Mouse (Mus musculus) erythroid progenitor cell, adult 5-6 weeks (primary cell): ENCODE data around the gene Bclaf1. TPM values are rescaled to one million over a fixed set of nuclear protein-coding genes. Genes with fewer than 3 reads are reported as not detected.

Source experiments
- ATAC-seq: replicated peaks from 2 replicates; pipeline ENCODE4 v1.8.0; 2016; ENCODE audit warnings: moderate number of reproducible peaks, mild to moderate bottlenecking, moderate TSS enrichment, inconsistent platforms; ENCODE audit not compliant: poor library complexity, low FRiP score, severe bottlenecking
- total RNA-seq, 2 experiments: library from RNA; stranded (forward) in 1 of 2; stranded (reverse) in 1 of 2; fragments of 150-400 nt in 1 of 2; fragments of 186-747, 209-891 nt in 1 of 2; gene quantifications; 2 replicates each; pipeline versions ENCODE4 v1.2.3 to v1.2.4; 2015 to 2017; ENCODE audit warnings: low replicate concordance in 2 of 2

Gene Bclaf1
- total RNA-seq (2015; ENCODE audit: low replicate concordance) (223 and 225 TPM in 2 replicates), total RNA-seq (2017; ENCODE audit: low replicate concordance) (379 and 392 TPM in 2 replicates)

DNA sequence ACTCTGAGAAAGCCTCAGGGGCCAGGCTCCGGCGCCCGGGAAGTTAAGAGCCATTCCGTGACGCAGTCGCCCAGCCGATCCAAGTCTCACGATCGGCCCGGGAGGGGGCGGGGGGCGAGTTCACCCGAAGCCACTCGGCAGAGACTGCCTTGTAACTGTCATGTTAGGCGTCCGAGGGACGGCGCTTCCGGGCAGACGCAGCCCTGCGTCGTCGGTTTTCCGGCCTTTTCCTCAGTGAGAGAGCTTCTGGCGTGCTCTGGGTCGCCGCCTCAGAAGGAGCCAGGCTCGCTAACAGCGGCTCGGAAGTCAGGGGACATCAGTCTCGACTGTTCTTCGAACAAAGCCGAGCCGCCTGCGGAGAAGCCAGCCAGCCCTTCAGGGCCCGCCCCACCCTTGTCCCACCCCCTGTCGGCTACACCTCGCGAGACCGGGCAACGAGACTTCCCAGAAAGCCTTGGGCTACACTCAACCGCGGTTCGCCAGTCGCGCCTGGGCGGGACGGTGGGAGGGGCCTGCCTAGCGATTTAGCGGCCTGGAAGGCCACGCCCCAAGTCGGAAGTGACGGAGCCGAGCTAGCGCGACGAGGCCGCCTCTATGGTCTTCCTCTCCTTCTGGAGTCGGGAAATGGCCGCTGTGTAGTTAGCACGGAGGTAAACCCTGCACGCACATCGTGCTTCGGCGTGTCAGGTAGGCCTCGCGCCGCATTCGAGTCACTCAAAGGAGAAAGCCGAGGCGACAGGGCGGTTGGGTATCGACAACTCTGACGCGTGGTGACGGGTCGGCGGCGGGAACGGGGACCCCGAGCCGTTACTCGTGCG lies at the start of gene Bclaf1:
TSS of gene Bclaf1 (plus strand) at position 552 of the 818 bp plus-strand sequence.
- peak; percentile 89 for ATAC-seq

DNA sequence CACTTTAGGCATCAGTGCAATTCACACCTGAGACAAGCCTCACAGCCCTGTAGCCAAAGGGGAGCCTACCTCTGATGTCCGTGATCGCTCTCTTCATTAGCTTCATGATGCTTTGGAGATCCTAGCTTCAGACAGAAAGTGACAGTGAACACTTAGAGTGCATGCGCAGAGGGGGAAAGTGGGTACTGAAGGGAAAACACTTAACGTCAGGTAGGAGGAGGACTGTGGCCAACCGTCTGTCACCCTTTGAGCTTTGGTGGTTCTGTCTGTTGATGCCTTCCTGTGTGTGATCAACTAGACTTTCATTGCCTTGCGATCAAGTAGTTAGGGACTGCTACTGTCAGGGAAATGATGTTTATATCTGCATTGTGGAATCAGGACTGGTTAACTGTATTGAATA lies 49.4 kb upstream of the Bclaf1 start:
- ATAC-seq = no peak

DNA sequence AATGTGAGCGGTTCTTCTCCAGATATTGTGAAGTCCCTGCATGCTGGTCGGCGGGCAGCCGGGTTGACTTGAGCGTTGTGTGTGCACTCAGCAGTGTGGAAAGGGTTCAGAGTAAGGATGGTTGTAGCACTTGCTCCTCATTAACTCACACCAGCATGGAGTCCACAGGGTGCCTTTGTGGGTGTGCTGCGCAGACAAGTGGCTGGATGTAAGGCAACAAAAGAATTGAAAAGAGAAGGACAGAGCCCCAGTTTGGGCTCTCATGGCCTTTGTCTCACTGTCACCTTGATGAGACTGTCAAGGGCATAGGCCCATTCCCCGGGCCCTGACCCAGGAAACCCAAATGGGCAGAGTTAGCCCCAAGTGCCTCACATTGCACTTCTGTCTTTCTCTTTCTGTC lies 47.8 kb upstream of the Bclaf1 start:
- ATAC-seq = no peak

DNA sequence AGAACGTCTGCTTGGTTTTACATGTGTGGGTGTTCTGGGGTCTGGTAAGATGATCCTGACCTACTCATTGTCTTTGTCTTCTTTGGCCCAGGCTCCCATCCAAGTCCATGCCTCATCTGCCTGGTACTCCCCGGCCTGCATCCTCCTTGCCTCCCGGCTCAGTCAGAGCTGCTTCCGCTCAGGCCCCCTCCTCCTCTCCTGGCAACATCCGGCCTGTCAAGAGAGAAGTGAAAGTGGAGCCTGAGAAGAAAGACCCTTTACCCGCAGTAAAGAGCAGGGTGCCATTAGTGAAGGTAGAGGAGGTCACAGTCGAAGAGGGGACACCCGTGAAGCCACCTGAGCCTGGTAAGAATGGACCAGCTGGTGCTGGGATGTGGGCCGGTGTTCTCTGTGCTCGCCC lies 45.2 kb upstream of the Bclaf1 start:
- no peak for ATAC-seq

DNA sequence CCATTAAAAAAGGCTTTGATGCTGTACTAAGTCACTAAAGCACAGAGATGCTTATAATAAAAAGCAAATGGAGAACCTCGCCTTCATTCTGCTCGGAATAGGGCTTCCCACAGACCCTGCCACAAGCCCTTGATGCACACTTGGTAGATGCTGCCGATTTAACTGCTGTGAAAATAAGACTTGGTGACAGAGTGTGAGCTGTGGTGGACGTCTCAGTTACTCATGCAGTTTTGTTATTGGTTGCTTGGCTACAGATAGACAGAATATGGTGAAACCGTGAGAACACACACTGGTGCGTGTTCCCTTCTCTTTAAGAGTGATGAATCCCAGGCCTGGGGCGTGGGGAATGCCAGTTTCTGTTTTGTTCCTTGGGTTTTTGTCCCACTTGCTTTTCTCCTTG lies 43.3 kb upstream of the Bclaf1 start:
- no peak for ATAC-seq

DNA sequence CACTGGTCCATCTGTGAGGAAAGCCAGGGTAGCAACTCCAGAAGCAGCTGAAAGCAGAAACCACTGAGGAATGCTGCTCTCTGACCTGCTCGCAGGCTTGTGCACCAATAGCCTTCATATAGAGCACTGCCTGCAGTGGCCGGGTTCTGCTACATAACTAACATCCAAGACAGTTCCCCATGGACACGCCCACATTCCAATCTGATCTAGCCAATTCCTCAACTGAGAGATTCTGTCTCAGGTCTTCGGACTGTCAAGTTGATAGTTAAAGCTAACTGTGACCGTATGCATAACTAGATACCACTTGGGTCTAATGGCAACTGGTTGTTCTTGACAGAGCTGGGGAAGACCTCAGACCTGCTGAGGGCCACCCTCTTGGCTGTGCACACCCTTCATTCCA lies 39.9 kb upstream of the Bclaf1 start:
- no peak for ATAC-seq

DNA sequence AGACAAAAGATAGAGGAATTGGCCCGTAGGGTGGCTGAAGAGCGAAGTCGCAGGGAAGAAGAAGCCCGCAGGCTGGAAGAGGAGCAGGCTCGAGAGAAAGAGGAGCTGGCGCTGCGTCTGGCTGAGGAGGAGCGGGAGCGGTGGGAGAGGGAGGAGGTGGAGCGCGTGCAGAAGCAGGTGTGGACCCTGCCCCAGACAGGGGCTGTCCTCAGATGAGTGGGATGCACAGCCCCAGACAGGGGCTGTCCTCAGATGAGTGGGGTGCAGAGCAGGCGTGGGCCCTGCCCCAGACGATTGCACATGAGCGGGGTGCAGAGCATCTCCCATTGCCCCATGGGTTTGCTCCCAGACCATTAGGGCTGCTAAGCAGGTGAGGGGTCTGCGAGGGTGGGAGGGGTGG lies 39.0 kb upstream of the Bclaf1 start:
- no peak for ATAC-seq

DNA sequence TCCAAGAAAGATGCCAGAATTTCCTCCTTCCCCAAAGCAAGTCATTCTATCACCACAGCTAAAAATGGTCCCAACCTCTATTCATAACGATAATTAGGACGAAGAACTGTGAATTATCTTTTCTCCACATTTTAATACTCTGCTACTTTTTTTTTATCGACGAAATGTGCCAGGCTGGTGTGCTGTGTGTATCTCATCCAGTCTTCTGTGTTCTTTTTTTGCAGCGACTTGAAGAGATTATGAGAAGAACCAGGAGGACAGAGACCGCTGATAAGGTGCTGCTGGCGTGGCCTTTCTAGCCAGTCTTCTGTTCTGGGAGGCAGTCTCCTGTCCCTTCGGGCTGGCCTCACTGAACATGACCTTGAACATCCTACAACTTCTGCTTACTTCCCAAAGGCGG lies 38.2 kb upstream of the Bclaf1 start:
- ATAC-seq = 0 out of 2 replicates have a peak, but pooled peaks have one; percentile 51

DNA sequence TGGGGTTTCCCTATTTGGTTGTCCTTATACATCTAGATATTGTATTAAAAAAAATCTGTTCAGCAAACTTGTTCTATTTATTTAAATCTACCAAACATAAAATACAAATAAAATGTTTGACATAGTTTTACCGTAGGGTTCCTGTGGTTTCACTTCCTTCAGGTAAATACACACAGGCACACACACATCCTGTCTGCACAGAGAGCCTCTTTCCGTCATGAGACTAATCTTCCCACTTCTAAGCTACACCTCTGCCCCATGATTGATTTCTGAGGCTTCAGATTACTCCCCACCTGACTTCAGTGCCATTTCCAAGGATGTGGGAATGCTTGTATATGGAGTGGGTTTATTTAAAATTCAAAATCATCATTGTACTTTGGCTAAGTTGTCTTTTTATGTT lies 30.8 kb upstream of the Bclaf1 start:
- no peak for ATAC-seq

DNA sequence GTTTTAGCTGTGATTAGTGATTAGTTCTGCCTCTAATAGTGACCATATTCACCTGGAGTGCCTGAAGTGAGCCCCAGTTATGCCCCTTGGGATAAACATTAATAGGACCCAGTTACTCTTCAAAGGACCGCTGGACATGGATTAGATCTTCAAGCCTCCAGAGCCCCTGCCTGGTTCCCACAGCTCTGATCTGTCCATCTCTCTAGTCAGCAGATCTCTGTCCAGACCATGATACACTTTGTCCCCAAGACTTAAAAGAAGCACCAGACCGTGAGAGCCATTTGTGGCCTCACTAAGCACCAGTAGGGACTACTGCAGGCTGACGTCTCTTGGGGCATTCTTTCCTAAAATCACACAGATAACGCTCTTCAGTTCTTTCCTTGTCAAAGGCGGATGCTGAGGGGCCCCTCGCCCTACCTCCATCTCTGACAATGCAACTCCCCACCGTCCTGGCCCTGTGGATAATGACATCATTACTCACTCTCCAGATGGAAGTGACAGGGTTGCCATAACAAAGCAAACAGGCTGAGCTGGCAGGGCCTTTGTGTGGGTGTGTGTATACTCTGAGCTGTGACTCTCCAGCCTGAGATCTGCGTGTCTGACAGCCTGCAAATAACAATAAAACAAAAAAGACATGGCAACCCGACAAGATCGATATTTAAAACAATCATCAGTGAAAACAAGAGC lies 26.8 kb upstream of the Bclaf1 start:
- no peak for ATAC-seq

DNA sequence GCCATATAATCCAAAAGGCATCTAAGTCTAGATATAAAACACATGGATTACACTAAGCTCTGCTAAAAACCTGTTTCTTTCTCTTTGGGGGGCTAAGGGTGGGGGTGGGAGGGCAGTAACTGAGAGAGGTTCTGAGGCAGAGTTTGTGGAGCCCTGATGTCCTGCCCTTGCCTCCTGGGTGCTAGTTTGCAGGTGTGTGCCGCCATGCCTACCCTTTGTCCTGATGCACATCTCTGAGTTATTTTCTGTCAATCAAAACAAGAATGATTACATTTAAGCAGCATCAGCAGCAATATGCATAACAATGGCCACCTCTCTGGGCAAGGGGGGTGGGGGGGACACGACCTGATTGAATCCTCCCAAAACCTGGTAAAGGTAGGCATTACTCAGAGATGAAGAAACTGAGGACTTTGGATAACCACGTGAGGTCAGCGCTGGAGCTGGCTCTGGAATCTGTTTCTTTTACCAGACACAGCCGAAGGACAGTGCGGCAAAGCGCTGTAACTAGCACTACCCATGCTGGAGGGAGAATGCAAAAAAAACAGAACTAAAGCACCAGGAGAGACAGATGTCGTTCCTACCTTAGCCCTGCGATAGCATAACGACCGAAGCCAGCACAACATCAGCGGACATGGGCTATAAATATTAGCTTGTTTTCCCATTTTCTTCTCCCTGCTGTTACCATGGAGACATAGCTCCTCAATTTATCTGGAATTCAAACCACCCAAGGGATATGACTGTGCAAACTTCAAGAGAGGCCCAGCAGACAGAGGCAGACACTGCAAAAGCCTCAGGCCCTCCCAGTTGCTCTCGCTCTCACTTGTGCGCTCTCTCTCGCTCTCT lies 26.1 kb upstream of the Bclaf1 start:
- no peak for ATAC-seq

DNA sequence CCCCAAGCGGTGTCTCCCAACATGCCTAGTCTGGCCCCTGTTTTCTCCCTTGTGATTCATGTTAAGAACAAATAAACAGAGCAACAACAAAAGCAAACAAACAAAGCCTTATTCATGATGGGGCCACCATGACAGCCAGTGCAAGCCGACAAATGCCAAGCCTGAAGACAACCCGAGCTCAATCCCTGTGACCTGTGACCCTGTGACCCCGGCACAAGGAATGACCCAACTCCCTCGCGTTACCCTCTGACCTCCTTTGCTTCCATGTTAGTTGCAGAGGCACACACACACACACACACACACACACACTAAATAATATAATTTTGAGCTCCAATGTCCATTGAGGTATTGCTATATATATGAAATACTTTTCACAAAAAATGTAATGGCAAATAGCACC lies 24.9 kb upstream of the Bclaf1 start:
- ATAC-seq = no peak

DNA sequence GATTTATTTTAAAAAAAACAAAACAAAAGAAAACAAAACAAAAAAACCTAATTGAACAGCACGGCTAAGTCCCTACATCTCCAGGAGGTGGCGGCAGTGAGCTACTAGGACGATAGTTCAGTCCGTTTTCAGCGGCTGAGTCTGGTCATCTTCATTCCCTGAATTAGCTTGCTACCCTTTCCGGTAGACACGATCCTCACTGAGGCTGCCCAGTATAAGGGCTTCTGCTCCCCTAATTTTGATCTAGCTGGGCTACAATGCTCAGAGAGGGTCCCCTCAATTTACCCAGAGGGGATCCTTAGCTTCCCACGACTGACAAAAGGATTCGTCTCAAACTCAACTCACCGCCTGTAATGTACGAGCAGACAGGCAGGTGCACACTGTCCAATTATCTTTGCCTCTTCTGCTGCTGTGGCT lies 21.8 kb upstream of the Bclaf1 start:
- peak; percentile 83 for ATAC-seq

DNA sequence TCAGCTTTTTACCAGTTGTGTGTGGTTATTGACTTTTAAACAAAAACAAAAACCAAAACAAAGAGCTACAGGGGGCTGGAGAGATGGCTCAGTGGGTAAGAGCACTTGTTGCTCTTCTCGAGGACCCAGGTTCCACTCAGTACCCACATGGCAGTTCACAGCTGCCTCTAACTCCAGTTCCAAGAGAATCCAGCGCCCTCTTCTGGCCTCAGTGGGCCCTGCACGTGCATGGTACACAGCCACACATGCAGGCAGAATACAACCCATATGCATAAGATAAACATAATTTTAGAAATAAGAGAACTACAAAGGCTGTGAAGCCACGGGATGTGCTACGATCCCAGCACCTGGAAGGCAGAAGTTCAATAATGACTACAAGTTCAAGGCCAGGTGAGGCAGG lies 16.3 kb upstream of the Bclaf1 start:
- ATAC-seq = no peak

DNA sequence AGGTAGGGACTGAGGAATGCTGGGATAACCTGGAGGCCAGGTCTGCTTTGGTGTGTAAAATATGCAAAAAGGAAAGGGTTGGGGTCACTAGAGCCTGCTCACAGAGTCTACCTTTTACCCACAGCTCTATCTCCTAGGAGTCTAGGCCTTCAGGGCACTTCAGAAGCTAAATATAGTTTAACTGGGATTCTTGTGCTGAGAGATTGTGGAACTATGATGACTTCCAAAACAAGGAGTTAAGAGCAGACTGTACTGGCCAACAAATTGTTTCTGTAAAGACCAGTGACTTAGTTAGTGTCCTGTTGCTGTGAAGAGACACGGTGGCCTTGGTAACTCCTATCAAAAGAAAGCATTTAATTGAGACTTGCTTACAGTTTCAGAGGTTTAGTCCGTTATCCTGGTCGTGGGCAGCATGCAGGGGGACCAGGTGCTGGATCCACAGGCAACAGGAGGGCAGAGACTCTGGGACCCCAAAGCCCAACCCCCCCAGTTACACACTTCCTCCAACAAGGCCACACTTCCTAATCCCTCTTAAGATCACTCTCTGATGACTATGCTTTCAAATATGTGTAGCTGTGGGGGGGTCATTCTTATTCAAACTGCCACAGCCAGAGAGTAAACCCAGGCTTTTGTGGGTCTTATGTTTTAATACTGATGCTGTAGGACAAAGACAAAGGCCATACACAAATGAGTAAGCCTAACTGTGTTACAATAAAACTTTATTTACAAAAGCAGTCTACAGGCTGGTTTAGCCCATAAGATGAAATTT lies 13.9 kb upstream of the Bclaf1 start:
- no peak for ATAC-seq

DNA sequence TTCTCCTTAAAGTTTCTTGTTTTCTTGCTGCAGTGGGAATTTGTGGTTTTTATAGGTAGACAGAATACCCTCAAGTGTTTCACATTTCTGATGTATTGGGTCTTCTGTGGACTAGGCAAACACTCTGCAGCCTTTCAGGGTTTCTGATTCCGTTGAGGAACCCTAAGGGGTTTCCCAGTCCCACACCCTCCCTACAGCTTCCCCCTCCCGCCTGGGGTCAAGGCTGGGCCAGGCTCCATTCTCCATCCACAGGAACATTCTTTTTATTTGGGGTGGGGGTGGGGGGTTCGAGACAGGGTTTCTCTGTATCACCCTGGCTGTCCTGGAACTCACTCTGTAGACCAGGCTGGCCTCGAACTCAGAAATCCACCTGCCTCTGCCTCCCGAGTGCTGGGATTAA lies 13.2 kb upstream of the Bclaf1 start:
- no peak for ATAC-seq

DNA sequence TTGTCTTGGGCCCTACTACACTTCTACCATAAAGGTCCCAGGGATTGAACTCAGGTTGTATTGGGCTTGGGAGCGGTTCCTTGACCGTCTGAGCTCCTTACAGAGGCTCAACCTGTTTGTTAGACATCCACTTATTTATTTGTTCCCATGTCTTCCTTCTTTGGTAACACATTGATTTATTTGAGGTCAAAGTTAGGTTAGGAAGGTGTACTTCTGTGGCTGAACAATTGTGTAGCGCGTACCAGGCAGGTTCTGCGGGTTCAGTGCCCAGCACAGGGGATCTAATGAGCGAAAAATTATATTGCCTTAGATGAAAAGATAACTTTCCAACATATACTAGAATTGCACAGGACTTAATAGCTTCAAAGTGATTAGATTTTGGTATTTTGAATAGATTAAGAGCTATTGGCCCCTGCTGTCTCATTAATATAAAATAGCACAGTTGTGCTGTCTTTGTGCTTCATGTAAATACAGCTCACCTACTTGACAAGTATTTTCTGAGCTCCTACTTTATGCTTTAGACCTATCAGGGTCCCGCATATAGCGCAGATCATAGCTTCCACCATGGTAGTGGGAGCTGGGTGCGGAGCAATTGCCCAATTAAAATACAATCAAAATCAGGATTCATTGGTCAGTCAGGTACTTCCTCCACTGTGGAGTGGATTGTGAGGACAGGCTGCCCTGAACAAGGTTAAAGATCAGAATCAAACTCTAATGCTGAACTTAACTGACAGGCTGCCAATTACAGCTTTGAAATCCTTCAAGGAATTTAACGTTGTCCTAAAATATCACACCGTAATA lies 1.1 kb upstream of the Bclaf1 start:
- no peak for ATAC-seq

DNA sequence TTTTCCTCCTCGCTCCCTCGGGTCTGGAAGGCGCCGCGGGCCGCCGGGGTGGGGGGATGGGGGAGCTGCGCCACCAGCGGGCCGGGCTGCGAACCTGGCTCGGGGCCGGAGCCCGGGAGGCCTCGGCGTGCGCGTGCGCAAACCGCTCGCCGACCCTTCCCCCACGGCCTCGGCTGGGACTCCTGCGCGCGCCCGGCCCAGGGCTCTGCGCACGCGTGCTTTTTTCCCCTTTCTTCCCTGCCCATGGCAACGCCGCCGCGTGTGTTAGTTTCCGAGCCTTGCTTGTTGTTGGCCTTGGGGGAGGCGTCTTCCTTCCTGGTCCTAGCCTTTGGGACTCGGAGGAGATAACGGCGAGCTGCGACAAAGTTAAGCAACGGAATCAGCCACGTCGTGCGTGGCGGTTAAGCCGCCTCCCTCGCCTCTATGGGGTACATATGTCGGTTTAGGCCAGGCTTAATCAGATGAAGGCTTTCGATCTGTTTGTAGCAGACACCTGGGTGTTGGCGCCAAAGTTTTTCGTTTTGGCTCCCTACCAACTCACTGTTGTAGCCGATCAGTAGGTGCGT lies 550 bp downstream of the Bclaf1 start:
- peak; percentile 56 for ATAC-seq

DNA sequence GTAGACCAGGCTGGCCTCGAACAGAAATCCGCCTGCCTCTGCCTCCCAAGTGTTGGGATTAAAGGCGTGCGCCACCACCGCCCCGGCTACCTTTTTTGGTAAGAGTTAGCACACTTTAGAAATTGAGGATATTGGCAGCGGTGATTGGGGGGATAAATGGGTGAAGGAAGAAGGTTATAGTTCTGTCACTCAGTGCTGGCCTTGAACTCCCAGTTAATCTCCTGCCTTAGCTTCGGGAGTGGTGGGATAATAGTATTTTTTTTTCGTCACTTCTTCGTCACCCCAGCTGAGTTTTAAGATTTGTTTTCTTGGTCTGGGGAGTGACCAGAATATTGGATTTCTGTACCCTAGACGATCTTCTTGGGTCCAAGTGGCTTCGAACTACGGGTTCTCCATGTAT lies 1.2 kb downstream of the Bclaf1 start:
- ATAC-seq = no peak
